Mouse (Mus musculus) mammary gland, adult 2 months (tissue): ENCODE data around the gene Prrg3. TPM values are rescaled to one million over a fixed set of nuclear protein-coding genes. Genes with fewer than 3 reads are reported as not detected.

Experiments used
- polyA plus RNA-seq: library from polyadenylated mRNA; depleted of rRNA; stranded (reverse); fragments of >200 nt; gene quantifications from 2 replicates; pipeline ENCODE4 v1.2.3, GENCODE M21; 2012; ENCODE audit warnings: low replicate concordance; rRNA removed

Prrg3 gene
- polyA plus RNA-seq = 2.8 and 7.0 TPM in 2 replicates

GRCm38 (mm10) chrX:71962073-71963051 is at the start of gene Prrg3:
Gene Prrg3, plus strand, starts transcription at chrX:71962624.

GRCm38 (mm10) chrX:71972686-71973085 is 10.3 kb downstream of the Prrg3 start, which contains the start of gene Fate1:
Gene Fate1, plus strand, starts transcription at chrX:71972986.

GRCm38 (mm10) chrX:71991549-71991948 is 29.1 kb downstream of the Prrg3 start, which contains the start of gene Cnga2:
Gene Cnga2, plus strand, starts transcription at chrX:71991849.

Other genes with a start within 250 kb of the Prrg3 start
- gene Vma21, start 146.7 kb upstream of the Prrg3 start, polyA plus RNA-seq = 2.0 and 4.3 TPM in 2 replicates
- 0.27 and 0.36 TPM in 2 replicates for gene Gm1141, start 41.6 kb upstream of the Prrg3 start, polyA plus RNA-seq
- gene Fate1, start 10.4 kb downstream of the Prrg3 start, polyA plus RNA-seq = 0.13 TPM in 1 of 2 replicates, not detected in the other
- gene Cnga2, start 29.2 kb downstream of the Prrg3 start, polyA plus RNA-seq = 0.16 and 0.19 TPM in 2 replicates